Mouse (Mus musculus) neural tube, embryonic 11.5 days (tissue): ENCODE measurements around the gene 1700019D03Rik. TPM values are rescaled to one million over a fixed set of nuclear protein-coding genes. Genes with fewer than 3 reads are reported as not detected.
A peak's percentile ranks its signal among the peaks of the same experiment; 100 is the strongest.

Experiments
- ATAC-seq: fragments of 200-750 bp; cut with Nextera tagmentation; 2 replicates; pipeline ENCODE4 v1.8.0; 2017; ENCODE audit warnings: moderate number of reproducible peaks, mild to moderate bottlenecking, moderate TSS enrichment, moderate library complexity; ENCODE audit not compliant: insufficient read depth, low FRiP score, low TSS enrichment
- DNase-seq: peaks from one replicate; pipeline ENCODE4 v3.0.0-alpha.2; 2015; ENCODE audit warnings: low spot score
- H3K27ac ChIP-seq: fragments of 300-500 bp; sonication (generic); 2 replicates; pipeline ENCODE4 v1.5.1; 2014; ENCODE audit warnings: low read depth, mild to moderate bottlenecking, low read length
- H3K27me3 ChIP-seq: fragments of 300-500 bp; sonication (generic); 2 replicates; pipeline ENCODE4 v1.6.1; 2014; ENCODE audit warnings: mild to moderate bottlenecking, low read length, mixed read lengths; ENCODE audit not compliant: control insufficient read depth, insufficient read depth
- H3K36me3 ChIP-seq: fragments of 300-500 bp; sonication (generic); 2 replicates; pipeline ENCODE4 v1.6.1; 2014; ENCODE audit warnings: mild to moderate bottlenecking, low read length, moderate library complexity, mixed read lengths; ENCODE audit not compliant: control insufficient read depth, insufficient read depth
- H3K4me1 ChIP-seq: fragments of 300-500 bp; sonication (generic); 2 replicates; pipeline ENCODE4 v1.6.1; 2014; ENCODE audit warnings: low read length, mixed read lengths; ENCODE audit not compliant: control insufficient read depth, insufficient read depth
- H3K4me2 ChIP-seq: fragments of 300-500 bp; sonication (generic); 2 replicates; pipeline ENCODE4 v1.6.1; 2014; ENCODE audit warnings: low read depth, mild to moderate bottlenecking, moderate library complexity
- H3K4me3 ChIP-seq: fragments of 300-500 bp; sonication (generic); 2 replicates; pipeline ENCODE4 v1.5.1; 2014; ENCODE audit warnings: low read depth, low read length
- H3K9ac ChIP-seq: fragments of 300-500 bp; sonication (generic); 2 replicates; pipeline ENCODE4 v1.6.1; 2014; ENCODE audit warnings: mild to moderate bottlenecking, low read length
- H3K9me3 ChIP-seq: fragments of 300-500 bp; sonication (generic); 2 replicates; pipeline ENCODE4 v1.6.1; 2016; ENCODE audit warnings: low read length; ENCODE audit not compliant: control insufficient read depth
- WGBS: fragments of 180-500 bp; shearing (Covaris S2); extraction: QIAGEN DNeasy Blood & Tissue Kit; methylation state at CpG from one replicate; pipeline ENCODE4 v1.1.7; 2014; 5-methylcytosine and 5-hydroxymethylcytosine counted together
- polyA plus RNA-seq: library from polyadenylated mRNA; unstranded; fragments of >200 nt; fragmentation: Nextera tagmentation; extraction: Ambion mirVana; gene quantifications from 2 replicates; pipeline ENCODE4 v1.2.1, GENCODE M21; 2014

The 1700019D03Rik gene
- 4.8 and 6.8 TPM in 2 replicates for polyA plus RNA-seq

- WGBS, result 60% methylated on average over 5 of the region's 5 CpGs
- ATAC-seq (no peak), DNase-seq (no peak)
- Histone ChIP-seq H3K4me2 (no peak within 1 kb of the TSS), H3K27ac (no peak within 1 kb of the TSS), H3K27me3 (no peaks in the 10 kb centered on the region), H3K9me3 (no peaks in the 10 kb centered on the region), H3K4me1 (no peaks in the 10 kb centered on the region), H3K4me3 (no peak within 1 kb of the TSS), H3K9ac (no peak within 1 kb of the TSS), H3K36me3 (no peaks in the 10 kb centered on the region)
Measured at GRCm38 (mm10) chr1:53020079-53020478, at the start of gene 1700019D03Rik. 1700019D03Rik (minus strand) TSS chr1:53020179.

GRCm38 (mm10) chr1:53063921-53064320 lies 43.9 kb upstream of the 1700019D03Rik start:
- Histone ChIP-seq H3K9me3 (no peaks in the 10 kb centered on the region), H3K4me3 (no peak overlapping the region), H3K4me1 (no peaks in the 10 kb centered on the region), H3K27ac (no peak overlapping the region), H3K4me2 (no peak overlapping the region), H3K36me3 (no peaks in the 10 kb centered on the region), H3K9ac (no peak overlapping the region), H3K27me3 (no peaks in the 10 kb centered on the region)
- ATAC-seq (no peak), DNase-seq (no peak)
- WGBS, result 89% methylated on average over 4 of the region's 4 CpGs

DNA sequence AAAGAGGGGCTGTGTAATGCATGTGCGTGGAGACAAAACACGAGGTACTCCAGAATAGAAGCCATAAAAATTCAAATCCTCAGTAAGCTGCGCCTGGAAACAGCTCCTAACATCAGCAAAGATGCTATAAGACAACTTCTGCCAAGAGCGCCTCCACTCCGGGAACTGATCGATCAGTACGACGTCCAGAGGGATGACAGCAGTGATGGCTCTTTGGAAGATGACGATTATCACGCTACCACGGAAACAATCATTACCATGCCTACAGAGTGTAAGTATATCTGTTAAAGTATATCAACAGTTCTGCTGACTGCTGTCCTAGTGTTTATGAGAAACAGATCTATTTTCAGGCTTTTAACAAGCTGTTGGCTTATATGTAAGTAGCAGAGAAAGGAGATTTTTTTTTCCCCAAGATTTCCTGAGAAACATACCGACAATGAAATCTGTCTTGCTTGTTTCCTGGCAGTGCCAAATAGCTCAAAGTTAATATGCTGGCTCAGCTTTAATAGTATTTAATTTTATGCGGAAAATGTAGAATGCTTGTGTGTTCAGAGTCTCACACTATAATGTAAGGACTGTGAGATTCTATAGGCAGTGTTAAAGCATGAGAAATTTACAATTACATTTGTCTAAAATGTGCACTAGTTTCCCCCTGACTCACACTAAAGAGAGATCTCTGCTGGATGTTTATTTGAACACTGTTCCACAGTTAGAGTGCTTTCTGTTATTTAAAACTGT lies 42.1 kb upstream of the 1700019D03Rik start:
- no peak overlapping the region for H3K4me2 ChIP-seq
- no peaks in the 10 kb centered on the region for H3K4me1 ChIP-seq
- H3K4me3 ChIP-seq, result no peak overlapping the region
- H3K36me3 ChIP-seq, result no peaks in the 10 kb centered on the region
- no peak overlapping the region for H3K27ac ChIP-seq
- DNase-seq (no peak), ATAC-seq (no peak)
- no peaks in the 10 kb centered on the region for H3K27me3 ChIP-seq
- WGBS, result 71% methylated on average over 13 of the region's 13 CpGs
- no peaks in the 10 kb centered on the region for H3K9me3 ChIP-seq
- no peak overlapping the region for H3K9ac ChIP-seq

GRCm38 (mm10) chr1:53061340-53061739 lies 41.4 kb upstream of the 1700019D03Rik start, which contains the start of gene Mstn:
Mstn (plus strand) TSS chr1:53061640.
- 73% methylated on average over 6 of the region's 6 CpGs for WGBS
- no peak within 1 kb of the TSS for H3K9ac ChIP-seq
- H3K36me3 ChIP-seq, result no peaks in the 10 kb centered on the region
- H3K27me3 ChIP-seq, result no peaks in the 10 kb centered on the region
- DNase-seq, result no peak
- no peak within 1 kb of the TSS for H3K4me3 ChIP-seq
- no peaks in the 10 kb centered on the region for H3K4me1 ChIP-seq
- H3K9me3 ChIP-seq, result no peaks in the 10 kb centered on the region
- no peak for ATAC-seq
- no peak within 1 kb of the TSS for H3K4me2 ChIP-seq
- no peak within 1 kb of the TSS for H3K27ac ChIP-seq

DNA sequence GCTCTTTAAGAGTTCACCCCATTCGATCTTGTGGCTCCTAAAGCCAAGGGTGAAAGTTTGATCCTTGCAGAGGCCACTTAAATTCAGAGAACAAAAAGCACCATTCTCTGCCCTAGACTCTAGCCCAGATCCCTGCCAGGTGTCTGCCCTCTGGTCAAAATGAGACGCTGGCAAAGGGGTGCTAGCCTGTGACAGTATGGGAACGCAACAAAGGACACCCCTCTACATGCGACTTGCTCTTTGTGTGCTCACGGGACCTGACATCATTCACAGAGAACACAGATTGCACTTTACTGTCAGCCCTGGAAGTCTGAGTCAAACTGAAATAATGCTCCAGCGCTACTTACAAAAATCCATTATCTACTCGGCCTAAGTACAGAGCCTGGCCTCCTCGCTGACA lies 40.5 kb upstream of the 1700019D03Rik start:
- Histone ChIP-seq H3K9ac (no peak overlapping the region), H3K4me3 (no peak overlapping the region), H3K36me3 (no peaks in the 10 kb centered on the region), H3K27me3 (no peaks in the 10 kb centered on the region), H3K4me1 (no peaks in the 10 kb centered on the region), H3K4me2 (no peak overlapping the region), H3K9me3 (no peaks in the 10 kb centered on the region), H3K27ac (no peak overlapping the region)
- ATAC-seq (peak; percentile 38; the same call in 1 of the 2 replicates), DNase-seq (no peak)
- WGBS, result 59% methylated on average over 8 of the region's 8 CpGs

DNA sequence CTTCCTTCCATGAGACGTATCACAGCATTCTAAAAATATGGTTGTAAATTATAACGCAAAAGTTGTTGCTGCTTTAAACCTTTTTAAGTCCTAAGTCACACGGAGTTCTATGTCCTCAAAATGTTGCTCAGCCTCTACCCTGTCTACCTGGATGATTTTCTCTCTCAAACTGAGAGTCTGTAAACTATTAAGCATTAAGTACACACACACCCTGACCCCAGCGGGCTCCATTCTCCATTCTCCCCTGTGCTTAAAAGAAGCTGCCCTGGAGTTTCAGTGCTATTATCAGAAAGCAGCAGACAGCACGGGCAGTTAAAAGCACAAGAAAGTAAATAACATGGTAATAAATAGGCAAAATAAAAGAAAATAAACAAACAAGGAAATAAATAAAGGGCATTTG lies 39.1 kb upstream of the 1700019D03Rik start:
- Histone ChIP-seq H3K4me2 (no peak overlapping the region), H3K27ac (no peak overlapping the region), H3K36me3 (no peaks in the 10 kb centered on the region), H3K4me1 (no peaks in the 10 kb centered on the region), H3K9me3 (no peaks in the 10 kb centered on the region), H3K27me3 (no peaks in the 10 kb centered on the region), H3K9ac (no peak overlapping the region), H3K4me3 (no peak overlapping the region)
- ATAC-seq (no peak), DNase-seq (no peak)
- WGBS, result 67% methylated on average over 5 of the region's 5 CpGs

DNA sequence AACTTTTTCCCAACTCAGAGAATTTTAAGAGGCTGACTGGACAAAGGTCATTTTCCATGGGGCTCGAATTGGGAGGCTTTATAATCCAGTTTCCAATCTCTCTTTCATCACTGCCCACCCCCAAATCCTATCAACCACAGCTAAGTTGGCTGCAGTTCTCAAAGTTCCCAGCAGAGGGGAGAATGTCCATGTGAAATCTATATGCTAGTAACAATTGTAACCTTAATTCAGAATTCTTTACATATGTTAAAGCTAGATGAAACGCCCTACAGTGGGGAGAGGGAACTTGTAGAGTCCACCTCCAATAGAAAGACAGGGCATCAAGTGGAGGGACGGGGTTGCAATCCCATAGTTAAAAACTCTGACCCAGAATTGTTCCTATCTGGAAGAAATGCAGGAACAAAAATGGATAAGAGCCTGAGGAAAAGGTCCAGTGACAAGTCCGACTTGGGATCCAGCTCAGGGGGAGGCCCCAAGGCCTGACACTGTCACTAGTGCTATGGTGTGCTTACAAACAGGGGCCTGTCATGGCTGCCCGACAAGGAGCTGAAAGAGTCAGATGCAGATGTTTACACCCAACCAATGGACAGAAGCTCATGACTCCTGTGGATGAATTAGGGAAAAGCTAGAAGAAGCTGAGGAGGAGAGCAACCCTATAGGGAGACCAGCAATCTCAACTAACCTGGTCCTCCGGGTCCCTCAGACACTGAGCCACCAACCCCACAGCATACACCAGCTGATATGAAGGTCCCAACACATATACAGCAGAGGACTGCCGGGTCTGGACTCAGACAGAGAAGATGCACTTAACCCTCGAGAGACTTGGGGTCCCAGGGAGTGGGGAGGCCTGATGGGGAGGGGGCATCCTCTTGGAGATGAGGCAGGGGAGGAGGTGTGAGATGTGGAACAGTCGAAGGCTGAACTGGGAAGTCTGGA lies 33.4 kb upstream of the 1700019D03Rik start:
- ATAC-seq, result peak; percentile 56; the same call in 1 of the 2 replicates
- no peaks in the 10 kb centered on the region for H3K27me3 ChIP-seq
- no peaks in the 10 kb centered on the region for H3K36me3 ChIP-seq
- no peaks in the 10 kb centered on the region for H3K9me3 ChIP-seq
- H3K27ac ChIP-seq, result no peak overlapping the region
- no peak overlapping the region for H3K9ac ChIP-seq
- H3K4me1 ChIP-seq, result no peaks in the 10 kb centered on the region
- no peak overlapping the region for H3K4me3 ChIP-seq
- DNase-seq, result peak; percentile 65
- no peak overlapping the region for H3K4me2 ChIP-seq
- WGBS, result 59% methylated on average over 9 of the region's 9 CpGs

GRCm38 (mm10) chr1:53049763-53050427 lies 29.9 kb upstream of the 1700019D03Rik start:
- H3K9ac ChIP-seq, result no peak overlapping the region
- H3K36me3 ChIP-seq, result no peaks in the 10 kb centered on the region
- H3K9me3 ChIP-seq, result no peaks in the 10 kb centered on the region
- no peak for DNase-seq
- ATAC-seq, result no peak
- 86% methylated on average over 8 of the region's 8 CpGs for WGBS
- no peak overlapping the region for H3K4me2 ChIP-seq
- no peak overlapping the region for H3K4me3 ChIP-seq
- H3K27ac ChIP-seq, result no peak overlapping the region
- H3K4me1 ChIP-seq, result no peaks in the 10 kb centered on the region
- H3K27me3 ChIP-seq, result no peaks in the 10 kb centered on the region
